Mouse (Mus musculus): ENCODE results near the gene Spaar.
"Not testable (repeated sequence)": the region's sequence is repeated elsewhere in the genome, so short reads cannot be mapped to it uniquely, and the experiment has no call there.

Gene Spaar

DNA sequence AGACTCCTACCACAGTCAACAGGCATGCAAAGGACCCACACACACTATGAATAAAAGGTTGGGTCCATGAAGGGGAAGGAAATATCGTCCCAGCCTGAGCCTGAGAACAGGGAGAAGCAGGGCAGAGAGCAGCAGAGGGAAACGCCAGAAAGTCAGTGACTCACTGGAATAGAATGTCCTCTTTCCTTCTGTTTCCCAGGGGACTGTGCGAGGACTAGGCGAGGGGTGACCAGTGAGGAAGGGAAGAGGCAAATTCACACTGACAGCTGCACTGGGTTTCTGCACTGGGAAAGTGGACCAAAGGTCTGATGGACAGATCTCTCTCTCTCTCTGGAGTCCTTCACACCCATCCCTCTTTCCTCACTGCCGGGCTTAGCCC lies 1.3 kb upstream of the Spaar start:
- DNase-seq (ENCODE audit: low read depth, low spot score), result no peak

DNA sequence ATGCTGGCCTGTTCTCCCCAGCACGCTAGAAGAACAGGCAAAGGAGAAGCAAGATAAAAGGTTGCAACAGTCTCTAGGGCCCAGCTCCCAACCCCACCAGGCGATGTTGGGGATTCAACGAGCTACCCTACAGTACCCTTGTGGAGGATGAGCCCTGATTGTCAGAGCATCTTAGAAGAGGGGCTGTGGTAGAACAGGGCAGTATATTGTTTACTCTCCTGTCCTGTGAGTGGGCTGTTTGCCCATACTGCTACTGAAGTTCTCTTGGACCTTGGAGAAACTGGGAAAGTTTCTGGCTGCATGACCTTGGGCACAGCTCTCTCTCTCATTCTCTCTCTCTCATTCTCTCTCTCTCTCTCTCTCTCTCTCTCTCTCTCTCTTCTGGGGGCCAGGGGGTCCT lies 708 bp upstream of the Spaar start:
- DNase-seq (ENCODE audit: low read depth, low spot score), result no peak

DNA sequence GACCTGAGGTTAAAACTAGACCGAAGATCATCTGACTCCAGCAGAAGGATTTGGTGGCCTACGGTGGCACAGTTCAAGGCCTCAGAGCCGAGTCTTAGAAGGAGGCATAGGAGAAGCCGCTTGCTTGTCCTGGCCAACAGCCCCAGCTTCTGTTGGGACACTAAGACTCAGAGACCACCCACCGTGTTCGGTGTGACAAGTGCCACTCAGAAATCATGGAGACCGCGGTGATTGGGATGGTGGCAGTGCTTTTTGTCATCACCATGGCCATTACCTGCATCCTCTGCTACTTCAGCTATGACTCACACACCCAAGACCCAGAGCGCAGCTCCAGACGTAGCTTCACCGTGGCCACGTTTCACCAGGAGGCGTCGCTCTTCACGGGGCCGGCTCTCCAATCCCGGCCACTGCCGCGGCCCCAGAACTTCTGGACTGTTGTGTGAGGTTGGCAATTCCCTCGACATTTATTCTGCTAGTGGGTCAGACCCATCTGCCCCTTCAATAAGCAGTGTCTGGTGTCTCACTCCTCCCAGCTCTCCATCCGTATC lies 990 bp downstream of the Spaar start:
- DNase-seq (ENCODE audit: low read depth, low spot score), result no peak

DNA sequence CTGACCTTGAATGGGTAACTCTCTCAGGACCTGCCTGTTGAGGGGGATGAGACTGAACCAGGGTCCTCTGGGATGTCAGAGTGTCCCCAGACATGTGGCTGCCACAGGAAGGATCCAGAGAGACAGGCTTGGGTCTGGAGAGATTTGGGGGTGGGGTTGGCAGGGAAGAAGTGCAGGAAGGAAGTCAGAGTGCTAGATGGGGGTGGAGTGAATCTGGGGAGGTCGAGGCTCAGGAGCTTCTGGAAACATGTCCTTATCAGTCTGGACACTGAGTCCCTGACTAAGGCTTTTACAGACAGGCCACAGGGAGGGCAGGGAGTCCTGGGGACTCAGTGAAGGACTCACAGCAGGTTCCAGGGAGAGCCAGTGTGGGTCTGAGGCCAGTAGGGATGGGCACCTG lies 2.3 kb downstream of the Spaar start:
- no peak for DNase-seq (ENCODE audit: low read depth, low spot score)

DNA sequence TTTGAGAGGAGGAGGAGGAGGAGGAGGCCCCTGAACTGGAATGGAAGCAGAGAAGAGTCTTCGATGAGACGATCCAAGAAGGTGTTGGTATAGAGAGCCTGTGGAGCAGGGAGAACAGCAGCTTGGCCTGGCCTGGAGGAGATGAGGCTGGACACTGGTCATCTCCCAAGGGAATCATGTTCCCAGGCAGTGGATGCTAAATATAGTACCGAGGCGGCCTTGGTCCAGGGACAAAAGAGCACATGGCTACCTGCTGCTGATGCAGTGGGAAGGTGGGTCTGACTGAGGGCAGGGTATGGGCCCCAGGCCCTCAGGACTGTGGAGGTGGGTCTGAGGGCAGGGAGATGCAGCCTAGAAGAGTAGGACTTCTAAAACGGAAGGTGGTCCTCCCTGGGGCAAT lies 3.4 kb downstream of the Spaar start:
- no peak for DNase-seq (ENCODE audit: low read depth, low spot score)

DNA sequence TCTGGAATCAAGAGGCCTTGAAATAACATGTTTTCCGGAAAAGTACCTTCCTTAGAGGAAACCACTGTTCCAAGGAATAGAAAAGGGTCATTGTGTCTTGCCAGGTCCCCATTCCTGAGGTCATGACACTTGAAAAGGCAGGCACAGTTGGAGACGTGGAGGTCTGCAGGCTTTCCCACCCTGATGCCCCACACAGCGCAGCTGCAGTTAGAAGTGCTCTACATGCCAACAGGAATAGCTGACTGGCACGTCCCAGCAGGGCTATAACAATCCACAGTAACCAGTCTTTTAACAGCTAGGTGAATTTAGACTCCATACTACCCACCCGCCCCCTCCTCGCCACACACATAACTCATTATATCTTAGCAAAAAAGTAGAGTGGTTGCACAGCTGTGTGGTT lies 7.3 kb downstream of the Spaar start:
- no peak for DNase-seq (ENCODE audit: low read depth, low spot score)

DNA sequence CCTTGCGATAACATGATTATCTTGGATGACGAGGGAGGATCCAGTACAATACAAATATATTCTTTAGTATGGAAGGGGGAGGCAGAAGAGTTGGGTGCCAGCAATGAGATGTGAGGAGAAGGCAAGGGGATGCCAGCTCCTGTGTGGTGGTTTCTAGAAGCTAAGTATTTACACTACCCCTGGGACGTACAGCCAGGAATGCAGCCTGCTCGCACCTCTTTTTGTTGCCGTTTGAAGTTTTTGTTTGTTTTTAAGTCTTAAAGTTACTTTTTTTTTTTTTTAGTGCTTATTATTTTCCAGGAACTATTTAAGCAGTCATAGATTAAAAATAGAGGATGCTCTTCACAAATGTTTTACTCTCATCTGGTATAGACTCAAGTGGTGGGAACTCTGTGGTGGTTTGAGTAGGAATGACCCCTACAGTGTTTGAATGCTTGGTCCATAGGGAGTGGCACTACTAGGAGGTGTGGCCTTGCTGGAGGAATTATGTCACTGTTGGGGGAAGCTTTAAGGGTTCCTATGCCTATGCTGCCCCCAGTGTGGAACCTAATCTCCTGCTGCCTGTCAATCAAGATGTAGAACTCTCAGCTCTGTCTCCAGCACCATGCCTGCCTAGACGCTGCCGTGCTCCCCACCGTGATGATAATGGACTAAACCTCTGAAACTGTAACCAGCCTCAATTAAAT lies 9.3 kb downstream of the Spaar start:
- DNase-seq (ENCODE audit: low read depth, low spot score), result no peak

DNA sequence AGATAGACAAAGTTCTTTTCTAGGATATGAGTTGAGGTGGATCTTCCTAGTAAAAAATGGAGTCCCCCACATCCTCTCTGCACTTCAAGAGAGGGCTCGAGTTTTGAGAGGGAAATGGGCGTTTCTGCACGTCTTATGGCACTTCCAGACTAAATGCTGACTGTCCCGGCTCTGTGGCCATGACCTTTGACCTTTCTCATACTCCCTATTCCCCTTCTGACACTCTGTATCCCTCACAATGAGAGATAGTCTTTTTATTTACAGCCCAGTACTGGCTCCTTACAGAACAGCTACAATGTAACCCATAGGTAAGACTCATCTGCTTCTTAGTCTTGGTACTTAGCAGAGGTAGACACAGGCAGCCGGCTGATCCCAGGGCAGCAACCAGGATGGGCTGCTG lies 11.7 kb downstream of the Spaar start:
- DNase-seq (ENCODE audit: low read depth, low spot score), result no peak

DNA sequence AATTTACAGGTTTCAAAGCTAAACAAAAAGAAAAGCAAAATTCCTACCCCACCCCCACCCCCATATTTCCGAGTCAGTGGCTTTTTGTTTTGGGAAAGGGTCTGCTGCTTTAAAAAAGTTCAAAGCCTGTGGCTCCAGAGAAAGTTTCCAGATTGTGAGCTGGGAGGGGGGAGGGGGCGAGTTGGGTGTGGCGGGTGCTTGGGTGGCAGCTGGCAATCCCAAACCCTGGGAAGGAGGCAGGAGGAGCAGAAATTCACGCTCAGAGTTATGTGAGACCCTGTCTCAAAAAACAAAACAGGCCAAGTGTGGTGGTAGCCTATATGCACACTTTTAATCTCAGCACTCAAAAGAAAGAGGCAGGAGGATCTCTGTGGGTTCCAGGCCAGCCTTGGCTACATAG lies 12.8 kb downstream of the Spaar start:
- DNase-seq (ENCODE audit: low read depth, low spot score), result no peak

DNA sequence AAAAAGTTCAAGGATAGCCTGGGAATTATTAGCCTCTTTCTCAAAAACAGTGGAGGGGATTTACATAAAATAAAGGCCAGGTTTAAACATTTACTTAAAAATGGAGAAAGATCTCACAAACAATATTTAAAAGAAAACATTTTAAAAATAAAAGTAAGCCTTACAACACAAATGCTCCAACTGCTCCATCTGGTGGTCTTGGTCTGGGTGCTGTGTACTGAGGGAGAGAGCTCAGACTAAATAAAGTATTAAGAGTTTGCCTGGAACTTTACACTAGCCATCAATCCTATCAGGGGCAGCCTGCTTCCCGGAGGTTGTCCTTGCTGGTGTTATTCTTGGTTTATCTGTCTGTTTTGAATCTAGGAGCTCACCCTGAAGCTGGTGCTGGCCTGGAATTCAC lies 13.3 kb downstream of the Spaar start:
- DNase-seq (ENCODE audit: low read depth, low spot score), result no peak

DNA sequence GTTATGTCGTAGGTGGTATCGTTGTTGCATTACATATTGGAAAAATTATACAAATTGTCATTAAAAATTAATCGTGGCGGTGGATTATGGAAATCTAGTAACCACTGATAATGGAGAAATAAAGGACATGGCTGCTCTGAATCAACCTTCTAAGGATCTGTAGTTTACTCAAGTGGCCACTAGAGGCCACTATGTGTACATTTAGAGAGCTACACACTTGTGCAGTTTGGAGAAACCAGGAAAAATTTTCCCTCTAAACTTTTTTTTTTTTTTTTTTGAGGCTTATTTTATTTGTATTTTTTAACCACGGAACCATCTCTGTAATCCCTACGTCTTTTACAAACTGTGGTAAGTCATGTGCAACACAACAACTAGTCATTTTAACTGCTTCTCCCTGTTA lies 15.4 kb downstream of the Spaar start:
- DNase-seq (ENCODE audit: low read depth, low spot score), result peak; percentile 28

DNA sequence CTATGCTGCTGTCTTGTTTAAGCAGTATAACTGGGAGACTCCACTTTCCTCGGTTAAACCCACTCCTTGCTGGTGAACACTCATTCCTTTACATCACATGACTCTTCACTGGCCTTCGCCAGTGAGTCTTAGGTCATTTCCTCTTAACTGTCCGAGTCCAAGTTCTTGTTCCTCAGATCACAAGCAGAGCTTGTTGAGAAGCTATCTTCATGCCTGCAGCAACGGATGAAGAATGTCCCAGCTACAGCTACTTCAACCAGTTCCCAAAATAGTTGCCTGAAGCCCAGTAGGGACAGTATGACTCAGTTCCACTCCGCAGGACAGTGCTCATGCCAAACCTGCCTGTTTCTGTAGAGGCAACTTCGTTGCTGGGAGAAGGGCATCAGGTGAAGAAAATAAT lies 27.4 kb downstream of the Spaar start:
- no peak for DNase-seq (ENCODE audit: low read depth, low spot score)

DNA sequence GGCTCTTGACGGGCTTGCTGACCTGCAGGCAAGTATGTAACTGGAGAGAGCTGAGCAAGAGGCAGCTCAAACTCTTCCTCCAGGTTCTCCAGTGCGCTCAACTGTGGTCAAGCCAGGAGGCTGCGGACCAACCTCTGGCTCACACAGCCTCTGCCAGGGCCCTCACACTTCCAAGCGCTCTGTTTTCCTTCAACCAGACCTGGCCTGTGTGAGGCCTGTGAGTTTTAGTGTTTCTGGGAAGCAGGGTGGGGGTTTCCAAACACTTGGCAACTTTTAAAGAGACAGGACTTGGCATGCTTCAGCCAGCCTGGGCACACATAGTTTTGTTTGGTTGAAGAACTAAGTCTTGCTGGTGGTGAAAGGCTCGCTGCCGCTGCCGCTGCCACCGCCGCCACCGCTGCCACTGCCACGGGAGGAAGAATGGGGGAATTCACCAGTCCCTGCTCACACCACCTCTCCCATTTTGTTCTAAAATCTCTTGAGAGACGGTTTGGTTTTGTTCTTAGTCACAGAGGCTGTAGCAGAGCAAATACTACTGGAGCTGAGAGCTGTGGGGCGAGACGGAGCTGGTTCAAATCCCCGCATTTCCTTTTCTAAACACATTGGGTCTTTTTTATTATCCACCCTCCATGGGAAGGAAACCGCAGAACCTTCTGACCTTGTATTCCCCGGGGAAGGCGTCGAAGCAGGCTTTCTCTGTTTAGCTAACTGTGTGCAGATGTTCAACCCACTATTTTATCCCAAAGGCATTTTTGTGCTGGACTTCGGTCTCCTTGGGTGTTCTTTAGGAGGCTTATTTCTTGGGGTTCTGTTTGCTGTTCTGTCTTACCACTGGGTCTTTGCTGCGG lies 30.0 kb downstream of the Spaar start:
- DNase-seq (ENCODE audit: low read depth, low spot score), result no peak

DNA sequence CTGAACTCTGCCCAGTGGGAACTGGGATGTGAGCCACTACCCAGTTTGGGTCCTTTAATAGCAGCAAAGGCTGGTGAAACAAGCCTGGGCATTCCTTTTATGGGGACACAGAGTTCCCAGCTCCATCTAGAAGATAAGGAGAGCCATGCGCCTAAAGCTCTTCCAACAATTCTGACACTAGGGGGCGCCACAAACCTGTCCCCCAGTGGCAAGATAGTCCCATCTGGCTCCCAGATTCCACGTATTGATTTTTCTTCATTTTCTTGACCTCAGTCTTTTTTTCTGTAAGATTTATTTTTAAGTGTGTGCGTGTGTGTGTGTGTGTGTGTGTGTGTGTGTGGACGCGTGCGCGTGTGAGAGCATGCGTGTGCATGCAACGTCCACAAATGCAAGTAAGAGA lies 30.6 kb downstream of the Spaar start:
- DNase-seq (ENCODE audit: low read depth, low spot score), result peak; percentile 17

DNA sequence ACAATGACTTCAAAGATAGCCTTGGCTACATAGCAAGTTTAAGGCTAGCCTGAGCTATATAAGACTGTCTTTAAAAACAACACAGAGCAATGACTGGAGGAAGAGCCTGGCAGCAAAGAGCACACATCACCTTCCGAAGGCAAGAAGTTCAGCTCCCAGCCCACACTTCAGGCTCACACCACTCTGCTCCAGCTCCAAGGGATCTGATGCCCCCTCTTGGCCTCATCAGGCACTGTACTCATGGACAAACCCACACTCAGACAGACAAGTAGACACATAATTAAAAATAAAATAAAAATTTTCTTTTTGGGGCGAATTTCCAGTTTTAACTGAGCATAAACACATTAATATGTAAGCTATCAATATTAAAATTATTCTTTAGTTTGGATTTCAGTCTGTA lies 31.5 kb downstream of the Spaar start:
- no peak for DNase-seq (ENCODE audit: low read depth, low spot score)

DNA sequence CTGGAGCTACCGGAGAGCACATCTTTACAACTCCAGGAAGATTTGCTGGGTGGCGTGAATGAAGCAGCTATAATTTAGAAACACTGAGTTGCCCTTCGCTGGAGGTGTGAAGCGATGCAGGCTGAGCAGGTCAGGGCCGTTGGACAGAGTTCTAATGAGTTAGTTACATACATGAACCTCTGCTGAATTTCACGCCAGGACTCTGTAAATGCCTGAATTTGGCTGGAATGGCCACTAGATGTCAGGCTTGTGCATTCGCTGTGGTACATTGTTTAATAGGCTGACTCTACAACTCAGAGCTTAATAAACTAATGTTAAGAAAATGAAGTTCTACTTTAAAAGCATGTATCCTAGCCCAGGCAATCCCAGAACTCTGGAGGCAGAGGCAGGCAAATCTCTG lies 33.6 kb downstream of the Spaar start:
- DNase-seq (ENCODE audit: low read depth, low spot score), result peak; percentile 30

DNA sequence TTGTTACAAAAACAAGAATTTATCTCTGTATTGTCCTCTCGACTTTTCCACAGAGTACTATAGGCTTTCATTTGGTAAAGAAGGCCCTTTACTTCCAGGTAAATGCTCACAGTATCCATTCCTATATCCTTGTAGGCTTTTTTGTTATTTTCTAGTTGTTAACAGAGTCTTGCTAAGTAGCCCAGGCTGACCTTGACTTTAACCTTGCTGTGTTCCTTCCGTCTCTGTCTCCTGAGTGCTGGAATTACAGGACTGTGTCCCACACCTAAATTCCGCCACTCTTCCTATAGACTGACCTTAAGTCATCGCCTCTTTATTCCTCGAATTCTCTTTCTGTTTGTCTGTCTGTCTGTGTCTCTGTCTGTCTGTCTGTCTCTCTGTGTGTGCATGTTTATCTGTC lies 38.5 kb downstream of the Spaar start:
- DNase-seq (ENCODE audit: low read depth, low spot score), result no peak

DNA sequence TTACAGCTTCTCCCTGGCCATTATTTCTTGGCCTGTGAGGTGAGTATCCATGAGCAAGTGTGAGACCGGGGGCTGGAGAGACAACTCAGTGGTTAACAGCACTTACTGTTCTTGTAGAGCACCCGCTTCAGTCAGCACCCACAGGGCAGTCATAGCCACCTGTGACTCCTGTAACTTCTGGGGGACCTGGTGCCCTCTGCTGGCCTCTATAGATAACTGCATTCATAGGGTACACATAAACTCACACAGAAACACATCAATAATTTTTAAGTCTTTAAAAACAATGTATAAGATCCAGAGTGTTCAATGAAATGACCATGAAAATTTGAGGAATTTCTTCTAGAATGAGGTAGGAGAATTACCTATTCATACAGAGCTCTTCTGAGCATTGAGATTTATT lies 39.5 kb downstream of the Spaar start:
- no peak for DNase-seq (ENCODE audit: low read depth, low spot score)

DNA sequence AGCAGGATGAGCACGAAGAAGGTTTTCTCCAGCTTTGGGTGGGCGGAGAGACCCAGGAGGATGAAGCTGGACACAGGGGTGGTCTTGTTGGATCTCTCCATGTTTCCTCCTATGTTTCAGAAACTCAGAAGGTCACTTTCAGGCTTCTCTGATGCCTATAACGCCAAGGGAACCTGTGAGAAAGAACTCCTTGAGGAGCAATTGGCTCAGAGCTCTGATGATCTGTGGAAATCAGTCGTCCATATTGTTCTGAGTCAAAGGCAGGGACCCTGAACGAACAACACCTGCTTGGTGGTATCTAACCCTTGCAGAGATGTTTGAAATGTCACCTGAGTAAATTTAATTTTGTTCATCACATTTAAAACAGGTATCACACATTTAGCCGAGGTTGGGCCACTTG lies 41.1 kb downstream of the Spaar start, which contains the start of gene Olfr159:
TSS of gene Olfr159 (minus strand) at position 101 of the 400 bp plus-strand sequence.
- no peak for DNase-seq (ENCODE audit: low read depth, low spot score)

DNA sequence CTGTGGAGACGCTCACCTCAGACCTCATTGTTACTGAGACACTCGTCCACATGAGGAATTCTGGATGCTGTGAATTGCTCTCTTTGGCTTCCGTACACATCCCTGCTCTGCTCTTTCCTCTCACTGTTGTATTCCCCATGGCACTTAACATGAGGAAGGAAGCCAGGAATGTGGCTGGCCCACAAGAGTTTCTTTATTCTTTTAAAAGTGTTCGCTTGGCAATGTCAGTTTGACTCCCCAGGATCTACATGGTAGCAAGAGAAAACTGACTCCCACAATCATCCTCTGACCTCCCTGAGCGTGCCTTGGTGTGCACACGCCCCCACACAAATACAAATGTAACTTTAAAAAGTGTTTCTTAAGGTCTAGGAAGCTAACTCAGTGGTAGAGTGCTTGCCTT lies 41.8 kb downstream of the Spaar start:
- no peak for DNase-seq (ENCODE audit: low read depth, low spot score)

DNA sequence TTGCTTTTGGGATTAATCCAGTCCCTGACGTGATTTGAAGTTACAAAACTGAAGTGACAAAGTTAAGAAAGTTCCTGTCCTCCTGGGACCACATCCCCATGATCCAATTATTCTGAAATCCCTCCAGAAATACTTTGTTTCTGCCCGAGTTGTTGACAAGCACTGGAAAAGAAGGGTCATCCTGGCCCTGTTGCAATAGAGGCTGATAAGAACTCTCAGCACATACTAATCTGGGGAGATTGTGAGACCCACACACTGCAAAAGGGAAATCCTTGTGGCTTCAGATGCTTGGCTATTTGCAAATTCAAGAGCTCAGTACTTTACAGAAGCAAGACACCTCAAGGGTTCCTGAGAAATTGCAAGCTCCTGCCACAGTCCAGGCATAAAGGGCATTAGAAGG lies 42.5 kb downstream of the Spaar start:
- no peak for DNase-seq (ENCODE audit: low read depth, low spot score)

DNA sequence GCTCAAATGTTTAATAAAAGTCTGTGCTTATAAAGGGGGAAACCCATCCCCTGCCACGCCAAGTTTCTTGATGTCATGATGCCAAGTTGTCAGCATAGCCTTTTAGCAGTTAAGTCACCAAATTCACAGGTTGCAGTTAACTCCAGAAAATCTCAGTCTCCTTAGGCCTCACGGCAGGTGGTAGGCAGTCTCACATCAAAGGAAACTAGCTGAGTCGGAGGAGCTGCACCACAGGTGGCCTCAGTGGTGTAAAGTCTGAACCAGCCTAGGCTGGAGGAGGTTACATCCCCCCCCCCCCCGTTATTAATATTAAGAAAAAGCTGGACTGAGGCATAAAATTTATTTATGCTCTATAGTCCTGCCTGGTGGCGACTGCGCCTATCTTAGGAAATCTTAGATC lies 65.5 kb downstream of the Spaar start:
- DNase-seq (ENCODE audit: low read depth, low spot score), result no peak

DNA sequence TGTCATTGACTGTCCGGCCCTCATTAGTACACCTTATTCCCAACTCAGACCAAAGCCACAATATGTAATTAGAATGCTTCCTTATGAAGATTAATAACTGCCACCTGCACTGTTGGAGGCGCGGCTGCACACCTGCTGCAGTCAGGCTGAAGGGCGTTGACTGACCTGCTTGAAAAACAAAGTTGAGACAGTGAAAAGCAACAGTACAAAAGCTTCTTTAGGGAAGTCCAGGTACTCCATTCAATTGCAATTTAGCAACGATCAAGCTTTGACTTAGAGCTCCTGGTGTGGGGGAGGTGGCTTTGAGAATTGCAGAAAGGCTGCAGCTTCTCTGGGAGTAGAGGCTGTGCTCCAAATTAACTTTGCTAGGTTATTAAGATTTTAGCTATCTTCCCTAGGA lies 66.0 kb downstream of the Spaar start:
- not testable (repeated sequence) for DNase-seq (ENCODE audit: low read depth, low spot score)

Measured in retina, postnatal 7 days (tissue).